Mouse (Mus musculus) C2C12 (cell line): ENCODE results near the gene Tmem41b.

Source experiments
- CEBPB ChIP-seq: IDR thresholded peaks from one replicate; pipeline ENCODE4 v1.6.1; 2011; ENCODE audit warnings: low read depth, mild to moderate bottlenecking, control low read depth, moderate library complexity
- CTCF ChIP-seq: IDR thresholded peaks from one replicate; pipeline ENCODE4 v1.5.1; 2011; ENCODE audit not compliant: control insufficient read depth, insufficient read depth, insufficient read length
- FOSL1 ChIP-seq: IDR thresholded peaks from one replicate; pipeline ENCODE4 v1.8.0; 2011; ENCODE audit warnings: mild to moderate bottlenecking, low read length; ENCODE audit not compliant: poor library complexity, insufficient read depth, severe bottlenecking
- MAX ChIP-seq: IDR thresholded peaks from one replicate; pipeline ENCODE4 v1.6.1; 2011; ENCODE audit warnings: mild to moderate bottlenecking, control low read depth
- MYOD1 ChIP-seq: IDR thresholded peaks from one replicate; pipeline ENCODE4 v1.6.1; 2011; ENCODE audit warnings: low read depth; ENCODE audit not compliant: control insufficient read depth, insufficient read length
- MYOG ChIP-seq: IDR thresholded peaks from one replicate; pipeline ENCODE4 v1.6.1; 2011; ENCODE audit not compliant: control insufficient read depth, insufficient read length; ENCODE audit errors: extremely low read depth
- USF1 ChIP-seq: IDR thresholded peaks from one replicate; pipeline ENCODE4 v1.6.1; 2011; ENCODE audit warnings: low read depth, mild to moderate bottlenecking, control low read depth, moderate library complexity

- no peak for TF ChIP-seq CTCF
- TF ChIP-seq MAX, result no peak
- no peak for TF ChIP-seq USF1
- no peak for TF ChIP-seq CEBPB
- TF ChIP-seq MYOD1, result no peak
- TF ChIP-seq MYOG, result no peak
- TF ChIP-seq FOSL1, result no peak
Observed at GRCm38 (mm10) chr7:110030342-110030741, 43.6 kb upstream of the Tmem41b start.
